Mouse (Mus musculus) midbrain, embryonic 16.5 days (tissue): Measurements from ENCODE around the gene Insl3. TPM values are rescaled to one million over a fixed set of nuclear protein-coding genes. Genes with fewer than 3 reads are reported as not detected.

Experiments used
- ATAC-seq: fragments of 200-750 bp; cut with Nextera tagmentation; 2 replicates; pipeline ENCODE4 v1.8.0; 2017; ENCODE audit warnings: moderate TSS enrichment
- H3K27ac ChIP-seq: fragments of 300-500 bp; sonication (generic); 2 replicates; pipeline ENCODE4 v1.5.1; 2014; ENCODE audit warnings: mild to moderate bottlenecking, low read length, mixed read lengths
- H3K27me3 ChIP-seq: fragments of 300-500 bp; sonication (generic); 2 replicates; pipeline ENCODE4 v1.6.1; 2014; ENCODE audit warnings: low read depth, low read length, mixed read lengths; ENCODE audit not compliant: control insufficient read depth, insufficient read depth
- H3K36me3 ChIP-seq: fragments of 300-500 bp; sonication (generic); 2 replicates; pipeline ENCODE4 v1.6.1; 2014; ENCODE audit warnings: mild to moderate bottlenecking, low read length, moderate library complexity, mixed read lengths; ENCODE audit not compliant: control insufficient read depth, insufficient read depth
- H3K4me1 ChIP-seq: fragments of 300-500 bp; sonication (generic); 2 replicates; pipeline ENCODE4 v1.6.1; 2014; ENCODE audit warnings: mild to moderate bottlenecking, low read length, mixed read lengths; ENCODE audit not compliant: control insufficient read depth, insufficient read depth
- H3K4me2 ChIP-seq: fragments of 300-500 bp; sonication (generic); 2 replicates; pipeline ENCODE4 v1.6.1; 2014; ENCODE audit warnings: mild to moderate bottlenecking, low read length, mixed read lengths
- H3K4me3 ChIP-seq: fragments of 300-500 bp; sonication (generic); 2 replicates; pipeline ENCODE4 v1.5.1; 2014; ENCODE audit warnings: low read depth, mild to moderate bottlenecking, low read length, moderate library complexity, mixed read lengths
- H3K9ac ChIP-seq: fragments of 300-500 bp; sonication (generic); 2 replicates; pipeline ENCODE4 v1.6.1; 2014; ENCODE audit warnings: low read depth, low read length, mixed read lengths
- H3K9me3 ChIP-seq: fragments of 300-500 bp; sonication (generic); replicated peaks from 2 replicates; pipeline ENCODE4 v1.6.1; 2014; ENCODE audit warnings: mild to moderate bottlenecking, low read length, mixed read lengths; ENCODE audit not compliant: control insufficient read depth, poor library complexity, severe bottlenecking
- WGBS: fragments of 180-500 bp; shearing (Covaris S2); extraction: QIAGEN DNeasy Blood & Tissue Kit; methylation state at CpG from one replicate; pipeline ENCODE4 v1.1.7; 2014; 5-methylcytosine and 5-hydroxymethylcytosine counted together
- polyA plus RNA-seq: library from polyadenylated mRNA; unstranded; fragments of >200 nt; fragmentation: Nextera tagmentation; extraction: Ambion mirVana; gene quantifications from 2 replicates; pipeline ENCODE4 v1.2.1, GENCODE M21; 2015

The Insl3 gene
- polyA plus RNA-seq, 1 experiment from 2014 or later: 1.4 TPM

- WGBS: 72% methylated on average over 2 of the region's 2 CpGs
- peaks cover 24% of the 10 kb centered on the region for H3K4me1 ChIP-seq
- H3K9ac ChIP-seq: no peak overlapping the region
- H3K27me3 ChIP-seq: peaks cover 16% of the 10 kb centered on the region
- no peak overlapping the region for H3K27ac ChIP-seq
- no peak overlapping the region for H3K4me2 ChIP-seq
- no peaks in the 10 kb centered on the region for H3K36me3 ChIP-seq
- H3K4me3 ChIP-seq: no peak overlapping the region
- ATAC-seq: no peak
- H3K9me3 ChIP-seq: no peaks in the 10 kb centered on the region
Measured at GRCm38 (mm10) chr8:71674071-71674470, 14.9 kb upstream of the Insl3 start.

DNA sequence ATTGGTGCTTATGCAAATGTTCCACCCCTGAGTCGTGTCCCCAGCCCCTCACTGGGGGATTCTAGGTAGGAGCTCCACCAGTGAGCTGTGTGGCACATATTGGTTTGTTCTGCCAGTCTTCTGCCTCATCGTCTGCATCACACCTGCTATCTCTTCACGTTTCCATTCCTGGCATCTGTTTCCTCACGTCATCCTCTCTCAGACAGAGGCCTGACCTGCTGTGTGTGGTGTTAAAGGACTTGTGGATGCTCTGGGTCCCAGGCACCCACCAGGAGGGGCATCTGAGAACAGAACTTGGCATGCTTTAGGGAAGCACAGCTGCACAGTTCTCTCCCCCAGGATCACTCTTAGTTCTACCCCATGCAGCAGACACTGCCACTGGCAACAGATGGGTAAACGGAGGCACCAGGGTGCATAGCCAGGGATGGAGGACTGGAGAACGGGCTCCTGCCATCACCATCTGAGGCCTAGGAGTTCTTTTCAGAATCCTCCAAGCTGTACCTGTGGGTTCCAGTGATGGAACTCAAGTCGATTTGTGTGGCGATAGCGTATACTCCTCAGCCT is 13.5 kb upstream of the Insl3 start:
- Histone ChIP-seq H3K27ac (peak overlapping the region; percentile 78; the same call in 1 of the 2 replicates), H3K4me2 (peak overlapping the region; percentile 65), H3K27me3 (peaks cover 25% of the 10 kb centered on the region), H3K4me3 (peak overlapping the region; percentile 76), H3K9me3 (no peaks in the 10 kb centered on the region), H3K9ac (peak overlapping the region; percentile 90), H3K36me3 (no peaks in the 10 kb centered on the region), H3K4me1 (peaks cover 20% of the 10 kb centered on the region)
- ATAC-seq: no peak
- WGBS: 28% methylated on average over 9 of the region's 9 CpGs

- WGBS: 2% methylated on average over 39 of the region's 40 CpGs
- H3K9me3 ChIP-seq: no peaks in the 10 kb centered on the region
- peak within 1 kb of the TSS; percentile 65 for H3K4me2 ChIP-seq
- peaks cover 31% of the 10 kb centered on the region for H3K27me3 ChIP-seq
- peak within 1 kb of the TSS; percentile 78 for H3K27ac ChIP-seq
- no peaks in the 10 kb centered on the region for H3K36me3 ChIP-seq
- peaks cover 20% of the 10 kb centered on the region for H3K4me1 ChIP-seq
- H3K4me3 ChIP-seq: peak within 1 kb of the TSS; percentile 76
- ATAC-seq: peak; percentile 46
- peak within 1 kb of the TSS; percentile 90 for H3K9ac ChIP-seq
Measured at GRCm38 (mm10) chr8:71676020-71676741, 12.8 kb upstream of the Insl3 start, which contains the start of gene Jak3. Gene Jak3, plus strand, starts transcription at chr8:71676296.

GRCm38 (mm10) chr8:71676803-71677202 is 12.2 kb upstream of the Insl3 start:
- H3K4me3 ChIP-seq: peak overlapping the region; percentile 76
- whole genome bisulfite sequencing: 56% methylated on average over 9 of the region's 9 CpGs

DNA sequence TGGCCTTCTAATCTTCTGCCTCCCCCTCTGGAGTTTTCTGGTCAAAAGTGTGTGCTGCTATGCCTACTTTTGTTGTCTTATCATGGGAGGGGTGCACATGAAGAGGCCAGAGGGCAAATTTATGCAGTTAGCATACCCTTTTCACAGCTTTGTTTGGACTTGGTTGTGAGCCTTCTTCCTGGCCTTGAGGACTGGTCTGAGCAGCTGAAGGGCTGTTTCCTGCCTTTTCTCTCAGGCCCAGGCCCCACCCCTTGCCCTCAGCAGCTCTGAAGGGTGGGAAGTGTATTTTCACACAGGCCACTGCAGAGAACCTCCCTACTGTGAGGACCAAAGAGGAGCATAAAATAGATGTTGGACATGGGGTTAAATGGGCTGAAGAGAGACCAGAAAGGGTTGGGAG is 11.5 kb upstream of the Insl3 start:
- Histone ChIP-seq H3K9ac (no peak overlapping the region), H3K36me3 (no peaks in the 10 kb centered on the region), H3K27me3 (peaks cover 43% of the 10 kb centered on the region), H3K4me1 (peaks cover 13% of the 10 kb centered on the region), H3K4me2 (no peak overlapping the region), H3K9me3 (no peaks in the 10 kb centered on the region), H3K27ac (no peak overlapping the region), H3K4me3 (no peak overlapping the region)
- no peak for ATAC-seq

More at GRCm38 (mm10) chr8:71676803-71677202, 12.2 kb upstream of the Insl3 start:
- Histone ChIP-seq H3K36me3 (no peaks in the 10 kb centered on the region), H3K9ac (no peak overlapping the region), H3K4me2 (peak overlapping the region; percentile 65), H3K27ac (peak overlapping the region; percentile 78; the same call in 1 of the 2 replicates), H3K9me3 (no peaks in the 10 kb centered on the region), H3K4me1 (peaks cover 19% of the 10 kb centered on the region), H3K27me3 (peaks cover 36% of the 10 kb centered on the region)
- no peak for ATAC-seq

GRCm38 (mm10) chr8:71678216-71678615 is 10.8 kb upstream of the Insl3 start:
- no peak overlapping the region for H3K4me2 ChIP-seq
- ATAC-seq: no peak
- no peak overlapping the region for H3K9ac ChIP-seq
- peaks cover 13% of the 10 kb centered on the region for H3K4me1 ChIP-seq
- no peak overlapping the region for H3K27ac ChIP-seq
- no peaks in the 10 kb centered on the region for H3K9me3 ChIP-seq
- no peak overlapping the region for H3K4me3 ChIP-seq
- whole genome bisulfite sequencing: 50% methylated on average over 4 of the region's 4 CpGs
- no peaks in the 10 kb centered on the region for H3K36me3 ChIP-seq
- peaks cover 50% of the 10 kb centered on the region for H3K27me3 ChIP-seq

GRCm38 (mm10) chr8:71679116-71679515 is 9.9 kb upstream of the Insl3 start:
- Histone ChIP-seq H3K4me1 (peaks cover 13% of the 10 kb centered on the region), H3K4me2 (peak overlapping the region; percentile 64), H3K27me3 (peaks cover 59% of the 10 kb centered on the region), H3K36me3 (no peaks in the 10 kb centered on the region), H3K27ac (no peak overlapping the region), H3K4me3 (peak overlapping the region; percentile 36), H3K9ac (peak overlapping the region; percentile 63; the same call in 1 of the 2 replicates), H3K9me3 (no peaks in the 10 kb centered on the region)
- ATAC-seq: no peak
- WGBS: 17% methylated on average over 16 of the region's 16 CpGs

- Histone ChIP-seq H3K4me3 (peak overlapping the region; percentile 36), H3K36me3 (no peaks in the 10 kb centered on the region), H3K9me3 (no peaks in the 10 kb centered on the region), H3K9ac (peak overlapping the region; percentile 63), H3K4me2 (peak overlapping the region; percentile 64), H3K27me3 (peaks cover 64% of the 10 kb centered on the region), H3K27ac (no peak overlapping the region), H3K4me1 (peaks cover 13% of the 10 kb centered on the region)
- WGBS: 1% methylated on average over 45 of the region's 46 CpGs
- ATAC-seq: no peak
Measured at GRCm38 (mm10) chr8:71679550-71680168, 9.4 kb upstream of the Insl3 start.

DNA sequence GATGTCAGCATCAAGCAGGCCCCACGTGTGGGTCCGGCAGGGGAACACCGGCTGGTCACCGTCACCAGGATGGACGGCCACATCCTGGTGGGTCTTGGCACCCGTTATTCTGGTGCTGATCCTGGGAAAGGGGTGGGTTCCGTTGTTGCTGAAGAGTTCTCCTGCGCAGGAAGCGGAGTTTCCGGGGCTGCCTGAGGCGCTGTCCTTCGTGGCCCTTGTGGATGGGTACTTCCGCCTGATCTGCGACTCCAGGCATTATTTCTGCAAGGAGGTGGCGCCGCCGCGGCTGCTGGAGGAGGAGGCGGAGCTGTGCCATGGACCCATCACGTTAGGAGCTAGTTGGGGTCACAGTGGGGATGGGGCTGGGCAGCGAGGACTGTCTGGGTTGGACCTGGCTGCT is 8.5 kb upstream of the Insl3 start:
- no peak overlapping the region for H3K4me2 ChIP-seq
- no peak overlapping the region for H3K9ac ChIP-seq
- no peak overlapping the region for H3K27ac ChIP-seq
- peaks cover 72% of the 10 kb centered on the region for H3K27me3 ChIP-seq
- WGBS: 4% methylated on average over 21 of the region's 21 CpGs
- no peaks in the 10 kb centered on the region for H3K36me3 ChIP-seq
- H3K4me3 ChIP-seq: no peak overlapping the region
- no peaks in the 10 kb centered on the region for H3K9me3 ChIP-seq
- H3K4me1 ChIP-seq: peaks cover 13% of the 10 kb centered on the region
- ATAC-seq: no peak
